Mouse (Mus musculus) embryonic facial prominence, embryonic 11.5 days (tissue): ENCODE results near the gene Cdk18. TPM values are rescaled to one million over a fixed set of nuclear protein-coding genes. Genes with fewer than 3 reads are reported as not detected.

Experiments used
- ATAC-seq: fragments of 200-750 bp; cut with Nextera tagmentation; replicated peaks from 2 replicates; pipeline ENCODE4 v1.8.0; 2017; ENCODE audit warnings: low read depth; ENCODE audit not compliant: insufficient number of reproducible peaks, low FRiP score, low TSS enrichment
- DNase-seq: peaks from one replicate; pipeline ENCODE4 v3.0.0-alpha.2; 2015; ENCODE audit warnings: low spot score
- H3K27ac ChIP-seq: fragments of 300-500 bp; sonication (generic); replicated peaks from 2 replicates; pipeline ENCODE4 v1.5.1; 2014; ENCODE audit warnings: mild to moderate bottlenecking, low read depth, low read length, control low read depth
- H3K27me3 ChIP-seq: fragments of 300-500 bp; sonication (generic); 2 replicates; pipeline ENCODE4 v1.6.1; 2014; ENCODE audit warnings: mild to moderate bottlenecking, low read length, moderate library complexity, mixed read lengths; ENCODE audit not compliant: control insufficient read depth, insufficient read depth
- H3K36me3 ChIP-seq: fragments of 300-500 bp; sonication (generic); replicated peaks from 2 replicates; pipeline ENCODE4 v1.6.1; 2014; ENCODE audit warnings: low read depth, mild to moderate bottlenecking, low read length, moderate library complexity, mixed read lengths; ENCODE audit not compliant: control insufficient read depth, insufficient read depth
- H3K4me1 ChIP-seq: fragments of 300-500 bp; sonication (generic); 2 replicates; pipeline ENCODE4 v1.6.1; 2014; ENCODE audit warnings: low read length, mixed read lengths; ENCODE audit not compliant: control insufficient read depth, insufficient read depth
- H3K4me2 ChIP-seq: fragments of 300-500 bp; sonication (generic); 2 replicates; pipeline ENCODE4 v1.6.1; 2014; ENCODE audit warnings: low read depth, mild to moderate bottlenecking, control low read depth, low read length, moderate library complexity
- H3K4me3 ChIP-seq: fragments of 300-500 bp; sonication (generic); 2 replicates; pipeline ENCODE4 v1.5.1; 2014; ENCODE audit warnings: low read depth, low read length, control low read depth
- H3K9ac ChIP-seq: fragments of 300-500 bp; sonication (generic); replicated peaks from 2 replicates; pipeline ENCODE4 v1.6.1; 2014; ENCODE audit warnings: mild to moderate bottlenecking, control low read depth, low read length
- H3K9me3 ChIP-seq: fragments of 300-500 bp; sonication (generic); replicated peaks from 2 replicates; pipeline ENCODE4 v1.6.1; 2016; ENCODE audit warnings: mild to moderate bottlenecking, low read length, inconsistent platforms, mixed read lengths; ENCODE audit not compliant: control insufficient read depth
- WGBS: fragments of 180-500 bp; shearing (Covaris S2); extraction: QIAGEN DNeasy Blood & Tissue Kit; methylation state at CpG from one replicate; pipeline ENCODE4 v1.1.7; 2014; 5-methylcytosine and 5-hydroxymethylcytosine counted together
- polyA plus RNA-seq: library from polyadenylated mRNA; unstranded; fragments of >200 nt; fragmentation: Nextera tagmentation; extraction: Ambion mirVana; gene quantifications from 2 replicates; pipeline ENCODE4 v1.2.1, GENCODE M21; 2014

The Cdk18 gene
- 1.6 and 2.3 TPM in 2 replicates for polyA plus RNA-seq

GRCm38 (mm10) chr1:132139416-132139864 lies at the start of gene Cdk18:
TSS of gene Cdk18 (minus strand) at chr1:132139684.
- peak within 1 kb of the TSS; percentile 64 for H3K9ac ChIP-seq
- DNase-seq (peak; percentile 78), ATAC-seq (peak; percentile 50; the same call in 1 of the 2 replicates)
- H3K4me3 ChIP-seq = peak within 1 kb of the TSS; percentile 52
- H3K27me3 ChIP-seq = peaks cover 3% of the 10 kb centered on the region; the same call in 1 of the 2 replicates
- no peaks in the 10 kb centered on the region for H3K4me1 ChIP-seq
- H3K27ac ChIP-seq = no peak within 1 kb of the TSS
- no peaks in the 10 kb centered on the region for H3K36me3 ChIP-seq
- peak within 1 kb of the TSS; percentile 89 for H3K4me2 ChIP-seq
- H3K9me3 ChIP-seq = no peaks in the 10 kb centered on the region
- WGBS = under 1% methylated on average over 30 of the region's 30 CpGs

- WGBS = 44% methylated on average over 4 of the region's 4 CpGs
- H3K4me1 ChIP-seq = peaks cover 2% of the 10 kb centered on the region
- peaks cover 43% of the 10 kb centered on the region for H3K27me3 ChIP-seq
- ATAC-seq (no peak), DNase-seq (no peak)
- no peaks in the 10 kb centered on the region for H3K36me3 ChIP-seq
- H3K9me3 ChIP-seq = no peaks in the 10 kb centered on the region
- H3K27ac ChIP-seq = no peak overlapping the region
- no peak overlapping the region for H3K4me3 ChIP-seq
- no peak overlapping the region for H3K9ac ChIP-seq
- no peak overlapping the region for H3K4me2 ChIP-seq
Observed at GRCm38 (mm10) chr1:132189231-132189630, 49.7 kb upstream of the Cdk18 start.

GRCm38 (mm10) chr1:132188442-132189066 lies 49.1 kb upstream of the Cdk18 start:
- DNase-seq (peak; percentile 58), ATAC-seq (no peak)
- Histone ChIP-seq H3K27me3 (peaks cover 40% of the 10 kb centered on the region), H3K4me1 (peaks cover 2% of the 10 kb centered on the region), H3K27ac (no peak overlapping the region), H3K4me2 (no peak overlapping the region), H3K9me3 (no peaks in the 10 kb centered on the region), H3K4me3 (no peak overlapping the region), H3K36me3 (no peaks in the 10 kb centered on the region), H3K9ac (no peak overlapping the region)
- WGBS = 40% methylated on average over 9 of the region's 9 CpGs

GRCm38 (mm10) chr1:132186303-132186702 lies 46.8 kb upstream of the Cdk18 start:
- Histone ChIP-seq H3K9me3 (no peaks in the 10 kb centered on the region), H3K4me3 (no peak overlapping the region), H3K27me3 (peaks cover 22% of the 10 kb centered on the region), H3K9ac (no peak overlapping the region), H3K36me3 (no peaks in the 10 kb centered on the region), H3K27ac (no peak overlapping the region), H3K4me1 (peaks cover 2% of the 10 kb centered on the region; the same call in 1 of the 2 replicates), H3K4me2 (no peak overlapping the region)
- DNase-seq = no peak
- 82% methylated on average over 4 of the region's 4 CpGs for WGBS
- no peak for ATAC-seq

GRCm38 (mm10) chr1:132171619-132172018 lies 32.1 kb upstream of the Cdk18 start:
- no peaks in the 10 kb centered on the region for H3K27me3 ChIP-seq
- no peaks in the 10 kb centered on the region for H3K9me3 ChIP-seq
- DNase-seq (no peak), ATAC-seq (no peak)
- H3K27ac ChIP-seq = no peak overlapping the region
- WGBS = 23% methylated on average over 1 of the region's 2 CpGs
- no peaks in the 10 kb centered on the region for H3K4me1 ChIP-seq
- no peak overlapping the region for H3K9ac ChIP-seq
- no peak overlapping the region for H3K4me2 ChIP-seq
- no peaks in the 10 kb centered on the region for H3K36me3 ChIP-seq
- no peak overlapping the region for H3K4me3 ChIP-seq

- DNase-seq (no peak), ATAC-seq (no peak)
- H3K4me3 ChIP-seq = no peak overlapping the region
- no peak overlapping the region for H3K4me2 ChIP-seq
- H3K27ac ChIP-seq = no peak overlapping the region
- H3K4me1 ChIP-seq = no peaks in the 10 kb centered on the region
- no peak overlapping the region for H3K9ac ChIP-seq
- 62% methylated on average over 6 of the region's 6 CpGs for WGBS
- H3K36me3 ChIP-seq = no peaks in the 10 kb centered on the region
- no peaks in the 10 kb centered on the region for H3K27me3 ChIP-seq
- H3K9me3 ChIP-seq = no peaks in the 10 kb centered on the region
Observed at GRCm38 (mm10) chr1:132170698-132171097, 31.2 kb upstream of the Cdk18 start.

- Histone ChIP-seq H3K9me3 (no peaks in the 10 kb centered on the region), H3K4me3 (no peak overlapping the region), H3K9ac (no peak overlapping the region), H3K4me1 (no peaks in the 10 kb centered on the region), H3K27me3 (no peaks in the 10 kb centered on the region), H3K36me3 (no peaks in the 10 kb centered on the region), H3K27ac (no peak overlapping the region), H3K4me2 (peak overlapping the region; percentile 37)
- peak; percentile 42 for DNase-seq
- WGBS = 11% methylated on average over 12 of the region's 12 CpGs
- ATAC-seq = no peak
Observed at GRCm38 (mm10) chr1:132168115-132168767, 28.8 kb upstream of the Cdk18 start.

GRCm38 (mm10) chr1:132165859-132166258 lies 26.4 kb upstream of the Cdk18 start:
- DNase-seq (no peak), ATAC-seq (no peak)
- H3K9ac ChIP-seq = no peak overlapping the region
- H3K36me3 ChIP-seq = no peaks in the 10 kb centered on the region
- no peak overlapping the region for H3K4me2 ChIP-seq
- no peak overlapping the region for H3K4me3 ChIP-seq
- no peaks in the 10 kb centered on the region for H3K27me3 ChIP-seq
- WGBS = 60% methylated on average over 3 of the region's 3 CpGs
- H3K4me1 ChIP-seq = no peaks in the 10 kb centered on the region
- H3K9me3 ChIP-seq = no peaks in the 10 kb centered on the region
- H3K27ac ChIP-seq = no peak overlapping the region
